Mouse (Mus musculus): ENCODE data around the gene Lasp1. TPM values are rescaled to one million over a fixed set of nuclear protein-coding genes. Genes with fewer than 3 reads are reported as not detected.

Lasp1 gene
- total RNA-seq, 2 experiments from 2014 or later: 189 to 204 TPM

Other genes with a start within 250 kb of the Lasp1 start
- gene Srcin1, start 222.8 kb upstream of the Lasp1 start, total RNA-seq (2021): 100 to 1,000 TPM; 341 to 382 TPM
- gene Epop, start 169.3 kb upstream of the Lasp1 start, total RNA-seq (2021): 10 to 100 TPM; 34.7 to 37.7 TPM
- 10 to 100 TPM; 79.8 to 80.1 TPM for gene Mllt6, start 135.6 kb upstream of the Lasp1 start, total RNA-seq (2021)
- gene Cisd3, start 113.2 kb upstream of the Lasp1 start, total RNA-seq (2021): 10 to 100 TPM; 36.7 to 38.9 TPM
- gene Pcgf2, start 98.5 kb upstream of the Lasp1 start, total RNA-seq (2021): 10 to 100 TPM; 31.3 to 35.8 TPM
- gene Psmb3, start 95.6 kb upstream of the Lasp1 start, total RNA-seq (2021): 100 to 1,000 TPM; 133 to 136 TPM
- 100 to 1,000 TPM; 121 to 124 TPM for gene Pip4k2b, start 54.3 kb upstream of the Lasp1 start, total RNA-seq (2021)
- 10 to 100 TPM; 20.3 to 21.3 TPM for gene Cwc25, start 32.4 kb upstream of the Lasp1 start, total RNA-seq (2021)
- 1 to 10 TPM in 1 of 2 experiments, not detected in 1; 1.0 TPM for gene 1700001P01Rik, start 23.1 kb upstream of the Lasp1 start, total RNA-seq (2021)
- 100 to 1,000 TPM; 342 to 343 TPM for gene Rpl23, start 16.6 kb upstream of the Lasp1 start, total RNA-seq (2021)
- 10 to 100 TPM; 48.5 to 52.8 TPM for gene B230217C12Rik, start 41.8 kb downstream of the Lasp1 start, total RNA-seq (2021)
- under 1 TPM; 0.86 to 0.99 TPM for gene Fbxo47, start 85.2 kb downstream of the Lasp1 start, total RNA-seq (2021)
- gene Plxdc1, start 187.4 kb downstream of the Lasp1 start, total RNA-seq (2021): 10 to 100 TPM in 1 of 2 experiments, 1 to 10 TPM in 1; 9.8 to 14.9 TPM
- 1 to 10 TPM; 2.2 to 2.3 TPM for gene Arl5c, start 197.2 kb downstream of the Lasp1 start, total RNA-seq (2021)
- 100 to 1,000 TPM; 150 TPM for gene Cacnb1, start 224.0 kb downstream of the Lasp1 start, total RNA-seq (2021)
- 100 to 1,000 TPM; 536 to 545 TPM for gene Rpl19, start 227.7 kb downstream of the Lasp1 start, total RNA-seq (2021)

Measured in left cerebral cortex, postnatal 14 days (tissue).